In genomic region chr6:103833501-103834132, GRCm38 (mm10) we compare ENCODE assay signal across 7 mouse cellular contexts.
DNase-seq lines count a peak whose midpoint lies in the region; ATAC-seq and TF ChIP-seq lines count a peak whose summit lies in the region.

No protein-coding gene starts in this region.

- peaks cover 23% of the 10 kb centered on the region for H3K9me3 ChIP-seq in E14TG2a.4 (ENCODE audit: low read length)
- H3K9me3 ChIP-seq in lung, embryonic 15.5 days, result no peaks in the 10 kb centered on the region

- DNase-seq in MN1 (ENCODE audit: low spot score), result peak; percentile 23
- peak; percentile 80 to 85 for DNase-seq in cerebellum, postnatal 10 days
- DNase-seq in frontal cortex, postnatal 14 days (ENCODE audit: low spot score in 2 of 2), result peak; percentile 18 to 70
- DNase-seq in layer of hippocampus, adult 2 months (ENCODE audit: low spot score in 2 of 2), result peak; percentile 24 to 75
- DNase-seq in right cerebral cortex, adult 18-20 months, result peak; percentile 70

- WGBS in lung, embryonic 15.5 days, result 42% methylated on average over 16 of the region's 16 CpGs

- no peak overlapping the region for H3K9ac ChIP-seq in lung, embryonic 15.5 days

- H3K27me3 ChIP-seq in E14TG2a.4 (ENCODE audit: insufficient read depth, low read length), result peaks cover 7% of the 10 kb centered on the region; the same call in 1 of the 2 replicates
- H3K27me3 ChIP-seq in lung, embryonic 15.5 days, result no peaks in the 10 kb centered on the region

- H3K4me2 ChIP-seq in lung, embryonic 15.5 days, result no peak overlapping the region

- H3K36me3 ChIP-seq in E14TG2a.4 (ENCODE audit: insufficient read depth, low read length), result no peaks in the 10 kb centered on the region
- H3K36me3 ChIP-seq in lung, embryonic 15.5 days, result no peaks in the 10 kb centered on the region

- no peak overlapping the region for H3K4me3 ChIP-seq in E14TG2a.4 (replicated peaks; ENCODE audit: low read length)
- no peak overlapping the region for H3K4me3 ChIP-seq in layer of hippocampus, adult 2 months
- H3K4me3 ChIP-seq in lung, embryonic 15.5 days, result no peak overlapping the region

- TF ChIP-seq CTCF in E14TG2a.4 (conservative IDR thresholded peaks at IDR 0.05; ENCODE audit: low read length), result peak; percentile 86
- peak; percentile 91 for TF ChIP-seq CTCF in layer of hippocampus, adult 2 months (conservative IDR thresholded peaks at IDR 0.05)

- H3K4me1 ChIP-seq in E14TG2a.4 (replicated peaks; ENCODE audit: low read depth, low read length), result 0 out of 2 replicates have a peak, but pooled peaks cover 3% of the 10 kb centered on the region
- no peaks in the 10 kb centered on the region for H3K4me1 ChIP-seq in lung, embryonic 15.5 days

- no peak overlapping the region for H3K27ac ChIP-seq in layer of hippocampus, adult 2 months
- no peak overlapping the region for H3K27ac ChIP-seq in lung, embryonic 15.5 days

- peak; percentile 57; the same call in 1 of the 2 replicates for ATAC-seq in lung, embryonic 15.5 days (ENCODE audit: borderline replicate concordance, extremely low read depth, low FRiP score, low TSS enrichment)

Comparison
In these comparisons a context has a peak if more than half of its experiments do, and no peak if none do; other contexts are left out.
1. DNase-seq: peak in every context shown above with its lines; median percentile 82 in cerebellum, postnatal 10 days; 70 in right cerebral cortex, adult 18-20 months; 50 in layer of hippocampus, adult 2 months; 44 in frontal cortex, postnatal 14 days; 23 in MN1.